Mouse (Mus musculus) E14TG2a.4 (cell line): Measurements from ENCODE around the gene Nap1l2.

Experiments
- H3K27me3 ChIP-seq: 2 replicates; pipeline ENCODE4 v1.6.1; 2014; ENCODE audit warnings: low read length, control low read depth; ENCODE audit not compliant: insufficient read depth
- H3K36me3 ChIP-seq: 2 replicates; pipeline ENCODE4 v1.6.1; 2014; ENCODE audit warnings: low read length, control low read depth; ENCODE audit not compliant: insufficient read depth
- H3K4me1 ChIP-seq: replicated peaks from 2 replicates; pipeline ENCODE4 v1.6.1; 2014; ENCODE audit warnings: low read depth, low read length, control low read depth
- H3K4me3 ChIP-seq: replicated peaks from 2 replicates; pipeline ENCODE4 v1.5.1; 2014; ENCODE audit warnings: mild to moderate bottlenecking, low read length
- H3K9me3 ChIP-seq: 2 replicates; pipeline ENCODE4 v1.6.1; 2014; ENCODE audit warnings: low read length, control low read depth
- CTCF ChIP-seq: conservative IDR thresholded peaks from 2 replicates; pipeline ENCODE4 v1.5.1; 2014; ENCODE audit warnings: low read length
- NANOG ChIP-seq: IDR thresholded peaks from 2 replicates; pipeline ENCODE4 v1.6.1; 2014; ENCODE audit warnings: borderline replicate concordance, low read length, mixed read lengths
- POU5F1 ChIP-seq: IDR thresholded peaks from 2 replicates; pipeline ENCODE4 v1.6.1; 2014; ENCODE audit warnings: low read length, borderline replicate concordance

The Nap1l2 gene

GRCm38 (mm10) chrX:103138549-103138948, 47.9 kb downstream of the Nap1l2 start:
- Histone ChIP-seq H3K9me3 (no peaks in the 10 kb centered on the region), H3K4me3 (no peak overlapping the region), H3K27me3 (no peaks in the 10 kb centered on the region), H3K36me3 (no peaks in the 10 kb centered on the region), H3K4me1 (no peaks in the 10 kb centered on the region)
- no peak for TF ChIP-seq CTCF
- TF ChIP-seq NANOG = no peak
- no peak for TF ChIP-seq POU5F1
